Mouse (Mus musculus): ENCODE results near the gene Dusp5. TPM values are rescaled to one million over a fixed set of nuclear protein-coding genes. Genes with fewer than 3 reads are reported as not detected.

Dusp5 gene
- polyA plus RNA-seq, 1 experiment from 2014 or later: 14.1 TPM

DNA sequence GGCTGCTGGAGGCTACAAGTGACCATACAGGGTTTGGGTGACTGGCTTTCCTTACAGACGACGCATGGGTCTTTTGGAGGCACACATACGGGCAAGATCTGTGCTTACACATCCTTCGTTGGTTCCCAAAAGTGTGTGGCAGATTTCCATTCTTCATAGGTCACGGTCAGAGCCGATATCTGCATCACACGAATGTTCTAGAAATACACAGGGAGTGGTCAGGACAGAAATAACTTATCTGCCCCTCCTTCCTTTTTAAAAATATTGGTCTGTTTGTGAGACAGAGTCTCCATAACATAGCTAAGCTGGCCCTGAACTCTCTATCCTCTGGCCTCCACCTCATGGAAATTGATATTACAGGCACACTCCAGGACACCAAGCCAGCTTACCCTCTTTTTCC lies 24.7 kb upstream of the Dusp5 start:
- no peak overlapping the region for H3K9ac ChIP-seq (ENCODE audit: low read length)
- no peaks in the 10 kb centered on the region for H3K27me3 ChIP-seq (ENCODE audit: control insufficient read depth, insufficient read depth, low read length)
- no peak overlapping the region for H3K4me3 ChIP-seq (ENCODE audit: low read depth, low read length)
- H3K36me3 ChIP-seq (ENCODE audit: control insufficient read depth, insufficient read depth, low read length): no peaks in the 10 kb centered on the region
- H3K4me2 ChIP-seq (replicated peaks; ENCODE audit: low read depth): no peak overlapping the region
- DNase-seq (ENCODE audit: low spot score) (no peak), ATAC-seq (ENCODE audit: low FRiP score, low TSS enrichment) (no peak)
- no peaks in the 10 kb centered on the region for H3K4me1 ChIP-seq (replicated peaks; ENCODE audit: control insufficient read depth, insufficient read depth)
- H3K9me3 ChIP-seq (ENCODE audit: control insufficient read depth, low read length): no peaks in the 10 kb centered on the region
- TF ChIP-seq EP300 (optimal IDR thresholded peaks at IDR 0.05): no peak
- TF ChIP-seq CTCF (IDR thresholded peaks at IDR 0.05; ENCODE audit: low read depth): no peak
- WGBS: 78% methylated on average over 7 of the region's 7 CpGs
- H3K27ac ChIP-seq (replicated peaks): no peak overlapping the region

DNA sequence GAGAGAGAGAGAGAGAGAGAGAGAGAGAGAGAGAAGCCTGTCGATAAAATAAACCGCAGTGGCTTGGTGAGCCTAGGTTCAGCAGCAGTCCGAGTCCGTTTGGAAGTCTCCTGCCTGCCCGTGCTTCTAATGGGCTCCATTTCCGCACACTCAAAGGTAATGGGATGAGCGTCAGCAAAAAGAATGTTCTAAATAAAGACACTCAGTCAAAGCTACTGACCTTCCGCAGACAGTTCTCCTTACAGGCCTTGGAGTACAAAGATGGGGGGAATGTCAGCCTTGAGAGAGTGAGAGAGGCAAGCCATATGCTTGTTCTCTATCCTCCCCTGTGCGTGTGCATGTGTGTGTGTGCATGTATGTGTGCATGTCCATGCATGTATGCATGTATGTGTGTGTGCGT lies 23.2 kb upstream of the Dusp5 start:
- H3K27me3 ChIP-seq (ENCODE audit: control insufficient read depth, insufficient read depth, low read length): no peaks in the 10 kb centered on the region
- no peak overlapping the region for H3K27ac ChIP-seq (replicated peaks)
- no peaks in the 10 kb centered on the region for H3K36me3 ChIP-seq (ENCODE audit: control insufficient read depth, insufficient read depth, low read length)
- no peaks in the 10 kb centered on the region for H3K9me3 ChIP-seq (ENCODE audit: control insufficient read depth, low read length)
- TF ChIP-seq CTCF (IDR thresholded peaks at IDR 0.05; ENCODE audit: low read depth) (no peak), EP300 (optimal IDR thresholded peaks at IDR 0.05) (no peak)
- no peaks in the 10 kb centered on the region for H3K4me1 ChIP-seq (replicated peaks; ENCODE audit: control insufficient read depth, insufficient read depth)
- DNase-seq (ENCODE audit: low spot score): no peak
- no peak overlapping the region for H3K4me2 ChIP-seq (replicated peaks; ENCODE audit: low read depth)
- no peak overlapping the region for H3K4me3 ChIP-seq (ENCODE audit: low read depth, low read length)
- ATAC-seq (ENCODE audit: low FRiP score, low TSS enrichment): no peak
- 61% methylated on average over 10 of the region's 10 CpGs for WGBS
- no peak overlapping the region for H3K9ac ChIP-seq (ENCODE audit: low read length)

DNA sequence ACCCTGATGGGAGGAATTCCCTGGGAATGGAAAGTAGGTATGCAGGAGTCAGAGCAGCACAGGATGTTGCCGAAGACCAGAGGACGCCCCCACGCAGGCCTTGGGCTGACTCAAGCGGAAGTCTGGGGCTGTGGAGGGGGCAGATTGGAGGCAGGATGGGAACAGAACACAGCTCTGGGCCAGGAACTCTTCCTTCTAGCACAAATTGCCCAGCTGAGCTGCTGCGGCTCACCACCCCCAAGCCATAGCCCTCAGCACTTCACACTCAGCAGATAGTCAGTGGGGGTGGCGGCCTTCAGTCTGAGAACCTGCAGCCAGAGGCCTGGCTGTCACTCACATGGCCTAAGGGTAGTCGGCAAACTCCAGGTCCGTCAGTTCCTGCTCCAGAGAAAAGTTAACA lies 21.4 kb upstream of the Dusp5 start:
- no peak overlapping the region for H3K27ac ChIP-seq (replicated peaks)
- no peak overlapping the region for H3K4me3 ChIP-seq (ENCODE audit: low read depth, low read length)
- no peak overlapping the region for H3K9ac ChIP-seq (ENCODE audit: low read length)
- H3K4me1 ChIP-seq (replicated peaks; ENCODE audit: control insufficient read depth, insufficient read depth): 0 out of 2 replicates have a peak, but pooled peaks cover 2% of the 10 kb centered on the region
- H3K4me2 ChIP-seq (replicated peaks; ENCODE audit: low read depth): no peak overlapping the region
- H3K27me3 ChIP-seq (ENCODE audit: control insufficient read depth, insufficient read depth, low read length): no peaks in the 10 kb centered on the region
- DNase-seq (ENCODE audit: low spot score) (no peak), ATAC-seq (ENCODE audit: low FRiP score, low TSS enrichment) (no peak)
- TF ChIP-seq EP300 (optimal IDR thresholded peaks at IDR 0.05) (no peak), CTCF (IDR thresholded peaks at IDR 0.05; ENCODE audit: low read depth) (no peak)
- no peaks in the 10 kb centered on the region for H3K36me3 ChIP-seq (ENCODE audit: control insufficient read depth, insufficient read depth, low read length)
- 66% methylated on average over 8 of the region's 8 CpGs for WGBS
- H3K9me3 ChIP-seq (ENCODE audit: control insufficient read depth, low read length): no peaks in the 10 kb centered on the region

DNA sequence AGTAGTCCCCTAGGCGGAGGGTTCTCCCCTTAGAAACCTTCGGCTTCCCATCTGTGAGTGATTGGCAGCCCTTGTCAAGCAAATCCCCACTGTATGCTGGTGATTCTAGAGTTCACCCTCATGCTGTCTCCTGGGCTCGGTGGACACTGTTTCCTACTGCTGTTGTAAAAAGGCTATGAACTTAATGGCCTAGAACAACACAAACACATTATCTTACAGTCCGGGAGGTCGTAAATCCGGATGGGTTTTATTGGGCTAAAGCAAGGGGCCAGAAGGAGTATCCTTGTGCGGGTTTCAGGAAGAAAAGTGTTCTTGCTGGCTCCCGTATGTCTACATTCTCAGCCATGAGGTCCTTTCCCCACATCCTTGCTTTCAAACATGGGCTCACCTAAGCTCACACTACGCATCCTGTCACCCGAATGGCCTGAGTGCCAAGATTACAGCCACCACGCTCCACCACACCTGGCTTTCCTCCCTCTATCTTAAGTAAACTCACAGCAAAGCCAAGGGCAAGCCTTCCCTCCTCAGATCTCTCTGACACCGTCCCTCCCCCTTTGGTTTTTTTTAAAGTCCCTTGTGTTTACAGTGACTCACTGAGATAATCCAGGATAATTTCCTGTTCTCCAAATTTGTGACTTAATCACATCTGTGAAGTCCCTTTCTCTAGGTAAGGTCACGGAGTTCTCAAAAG lies 17.5 kb upstream of the Dusp5 start:
- Histone ChIP-seq H3K27ac (replicated peaks) (no peak overlapping the region), H3K4me3 (ENCODE audit: low read depth, low read length) (no peak overlapping the region), H3K9me3 (ENCODE audit: control insufficient read depth, low read length) (no peaks in the 10 kb centered on the region), H3K36me3 (ENCODE audit: control insufficient read depth, insufficient read depth, low read length) (no peaks in the 10 kb centered on the region), H3K9ac (ENCODE audit: low read length) (no peak overlapping the region), H3K4me2 (replicated peaks; ENCODE audit: low read depth) (no peak overlapping the region), H3K27me3 (ENCODE audit: control insufficient read depth, insufficient read depth, low read length) (no peaks in the 10 kb centered on the region), H3K4me1 (replicated peaks; ENCODE audit: control insufficient read depth, insufficient read depth) (0 out of 2 replicates have a peak, but pooled peaks cover 2% of the 10 kb centered on the region)
- DNase-seq (ENCODE audit: low spot score): peak; percentile 60
- TF ChIP-seq CTCF (IDR thresholded peaks at IDR 0.05; ENCODE audit: low read depth): no peak
- TF ChIP-seq EP300 (optimal IDR thresholded peaks at IDR 0.05): no peak
- WGBS: 33% methylated on average over 13 of the region's 13 CpGs
- ATAC-seq (ENCODE audit: low FRiP score, low TSS enrichment): peak; percentile 83

DNA sequence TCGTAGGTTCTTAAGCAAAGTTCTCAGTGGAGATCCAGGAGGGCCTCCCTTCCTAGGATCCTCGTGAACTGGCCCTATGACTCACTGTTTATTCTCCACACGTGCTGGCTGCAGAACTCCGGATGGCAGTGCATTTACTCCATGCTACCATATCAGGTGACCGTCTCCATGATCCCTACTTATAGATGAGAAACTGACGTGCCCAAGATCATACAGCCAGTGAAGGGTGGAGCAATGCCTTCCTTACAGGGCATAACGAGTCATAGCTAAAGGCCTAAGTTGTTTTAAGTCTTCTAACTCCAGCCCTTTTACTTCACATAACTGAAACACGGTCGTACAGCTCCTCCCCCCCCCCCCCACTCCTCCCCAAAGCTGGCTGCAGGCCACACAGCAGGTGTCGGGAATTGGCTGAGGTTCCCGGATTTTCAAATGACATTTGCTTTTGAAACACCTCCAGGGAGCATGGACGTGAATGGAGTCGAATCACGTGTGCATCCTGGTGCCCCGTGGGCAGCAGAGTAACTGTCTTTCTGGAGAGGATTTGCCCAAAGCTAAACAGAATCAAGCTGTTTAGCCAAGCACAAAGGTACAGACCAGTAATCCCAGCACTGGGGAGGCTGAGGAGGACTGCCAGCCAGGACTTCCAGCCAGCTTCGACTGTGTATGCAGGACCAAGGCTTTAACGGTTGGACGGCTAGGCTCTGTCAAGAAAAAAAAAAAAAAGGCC lies 11.4 kb upstream of the Dusp5 start:
- Histone ChIP-seq H3K27me3 (ENCODE audit: control insufficient read depth, insufficient read depth, low read length) (no peaks in the 10 kb centered on the region), H3K9ac (ENCODE audit: low read length) (no peak overlapping the region), H3K4me2 (replicated peaks; ENCODE audit: low read depth) (no peak overlapping the region), H3K4me3 (ENCODE audit: low read depth, low read length) (no peak overlapping the region), H3K9me3 (ENCODE audit: control insufficient read depth, low read length) (no peaks in the 10 kb centered on the region), H3K27ac (replicated peaks) (no peak overlapping the region), H3K4me1 (replicated peaks; ENCODE audit: control insufficient read depth, insufficient read depth) (no peaks in the 10 kb centered on the region), H3K36me3 (ENCODE audit: control insufficient read depth, insufficient read depth, low read length) (no peaks in the 10 kb centered on the region)
- TF ChIP-seq CTCF (IDR thresholded peaks at IDR 0.05; ENCODE audit: low read depth) (no peak), EP300 (optimal IDR thresholded peaks at IDR 0.05) (no peak)
- 21% methylated on average over 18 of the region's 18 CpGs for WGBS
- ATAC-seq (ENCODE audit: low FRiP score, low TSS enrichment) (peak; percentile 84), DNase-seq (ENCODE audit: low spot score) (peak; percentile 56)

DNA sequence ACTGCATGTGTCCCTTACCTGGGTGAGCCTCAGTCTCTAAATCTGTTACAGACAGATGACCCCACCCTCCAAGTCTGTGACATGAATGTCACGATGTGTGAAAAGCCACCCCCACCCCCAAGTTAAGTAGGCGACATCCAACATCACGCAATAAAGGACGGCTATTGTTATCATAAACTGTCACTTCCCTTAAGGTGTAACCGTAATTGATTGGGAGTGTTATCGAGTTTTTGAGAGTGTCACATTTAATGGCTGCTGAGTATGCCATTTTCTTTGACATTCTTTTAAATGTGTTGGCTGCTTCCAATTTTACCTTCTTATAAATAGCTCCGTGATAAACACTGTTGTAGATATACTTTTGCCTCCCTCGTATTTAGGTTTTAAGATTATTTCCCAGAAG lies 9.4 kb upstream of the Dusp5 start:
- H3K9ac ChIP-seq (ENCODE audit: low read length): no peak overlapping the region
- ATAC-seq (ENCODE audit: low FRiP score, low TSS enrichment): no peak
- no peak overlapping the region for H3K4me3 ChIP-seq (ENCODE audit: low read depth, low read length)
- H3K9me3 ChIP-seq (ENCODE audit: control insufficient read depth, low read length): no peaks in the 10 kb centered on the region
- no peaks in the 10 kb centered on the region for H3K36me3 ChIP-seq (ENCODE audit: control insufficient read depth, insufficient read depth, low read length)
- 54% methylated on average over 8 of the region's 8 CpGs for WGBS
- H3K4me2 ChIP-seq (replicated peaks; ENCODE audit: low read depth): no peak overlapping the region
- no peaks in the 10 kb centered on the region for H3K27me3 ChIP-seq (ENCODE audit: control insufficient read depth, insufficient read depth, low read length)
- DNase-seq (ENCODE audit: low spot score): no peak
- no peak for TF ChIP-seq EP300 (optimal IDR thresholded peaks at IDR 0.05)
- TF ChIP-seq CTCF (IDR thresholded peaks at IDR 0.05; ENCODE audit: low read depth): no peak
- H3K27ac ChIP-seq (replicated peaks): no peak overlapping the region
- H3K4me1 ChIP-seq (replicated peaks; ENCODE audit: control insufficient read depth, insufficient read depth): no peaks in the 10 kb centered on the region
